Mouse (Mus musculus): ENCODE results near the gene Tex33. TPM values are rescaled to one million over a fixed set of nuclear protein-coding genes. Genes with fewer than 3 reads are reported as not detected.
A peak's percentile ranks its signal among the peaks of the same experiment; 100 is the strongest.

Gene Tex33
- polyA plus RNA-seq, 1 experiment = not detected

DNA sequence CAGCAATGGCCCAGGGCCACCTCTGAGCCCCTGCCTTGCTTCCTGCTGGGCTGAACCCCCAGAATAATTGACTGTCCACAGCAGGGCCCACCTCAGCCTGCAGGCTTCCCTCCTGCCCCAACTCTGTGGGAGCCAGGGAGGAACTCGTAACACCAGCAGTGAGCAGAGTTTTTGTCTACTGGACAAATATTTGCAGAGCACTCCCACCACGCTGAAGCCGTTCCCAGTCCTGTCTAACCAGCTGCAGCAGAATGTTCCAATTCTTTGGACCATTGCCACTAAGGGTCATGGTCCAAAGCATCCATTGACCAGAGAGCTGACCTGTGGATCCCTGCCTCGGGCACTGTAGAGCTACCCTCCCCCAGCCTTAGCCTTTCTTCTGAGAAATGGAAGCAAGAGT is 21.2 kb upstream of the Tex33 start:
- DNase-seq (ENCODE audit: low read depth in 1 of 2, low spot score in 2 of 2) = no peak
- H3K4me1 ChIP-seq (ENCODE audit: control insufficient read depth, insufficient read depth, insufficient read length) = no peaks in the 10 kb centered on the region
- no peaks in the 10 kb centered on the region for H3K36me3 ChIP-seq (ENCODE audit: control insufficient read depth, insufficient read depth, low read length)
- H3K27ac ChIP-seq (ENCODE audit: insufficient read depth, low read length) = no peak overlapping the region; the same call in 1 of the 2 replicates
- H3K27me3 ChIP-seq (ENCODE audit: control insufficient read depth, insufficient read depth, low read length) = no peaks in the 10 kb centered on the region
- 86% methylated on average over 4 of the region's 4 CpGs for WGBS
- TF ChIP-seq POLR2A (IDR thresholded peaks at IDR 0.05; ENCODE audit: low read depth, low read length) = no peak
- no peak overlapping the region for H3K4me3 ChIP-seq (ENCODE audit: extremely low read depth, insufficient read depth, insufficient read length)

DNA sequence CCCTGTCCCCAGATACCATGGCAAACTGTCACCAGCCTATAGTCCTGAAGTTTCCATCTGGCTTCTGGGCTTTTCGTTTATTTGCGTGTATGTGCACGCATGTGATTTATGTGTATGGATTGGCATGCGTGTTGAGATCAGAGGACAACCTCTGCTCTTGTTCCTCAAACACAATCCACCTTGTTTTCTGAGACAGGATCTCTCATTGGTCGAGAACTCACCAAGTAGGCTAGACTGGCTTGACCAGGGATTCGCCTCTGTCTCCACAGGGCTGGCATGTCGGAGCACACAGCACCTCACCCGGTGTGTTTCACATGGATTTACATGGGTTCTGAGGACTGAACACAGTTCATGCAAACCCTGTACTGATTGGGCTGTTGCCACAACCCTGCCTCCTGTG is 18.4 kb upstream of the Tex33 start:
- H3K27me3 ChIP-seq (ENCODE audit: control insufficient read depth, insufficient read depth, low read length) = no peaks in the 10 kb centered on the region
- H3K4me1 ChIP-seq (ENCODE audit: control insufficient read depth, insufficient read depth, insufficient read length) = no peaks in the 10 kb centered on the region
- no peak overlapping the region for H3K27ac ChIP-seq (ENCODE audit: insufficient read depth, low read length)
- H3K4me3 ChIP-seq (ENCODE audit: extremely low read depth, insufficient read depth, insufficient read length) = no peak overlapping the region
- no peaks in the 10 kb centered on the region for H3K36me3 ChIP-seq (ENCODE audit: control insufficient read depth, insufficient read depth, low read length)
- no peak for DNase-seq (ENCODE audit: low read depth in 1 of 2, low spot score in 2 of 2)
- 98% methylated on average over 8 of the region's 8 CpGs for WGBS
- TF ChIP-seq POLR2A (IDR thresholded peaks at IDR 0.05; ENCODE audit: low read depth, low read length) (no peak), CTCF (IDR thresholded peaks at IDR 0.05; ENCODE audit: extremely low read depth, insufficient read depth, insufficient read length, insufficient replicate concordance) (no peak)

DNA sequence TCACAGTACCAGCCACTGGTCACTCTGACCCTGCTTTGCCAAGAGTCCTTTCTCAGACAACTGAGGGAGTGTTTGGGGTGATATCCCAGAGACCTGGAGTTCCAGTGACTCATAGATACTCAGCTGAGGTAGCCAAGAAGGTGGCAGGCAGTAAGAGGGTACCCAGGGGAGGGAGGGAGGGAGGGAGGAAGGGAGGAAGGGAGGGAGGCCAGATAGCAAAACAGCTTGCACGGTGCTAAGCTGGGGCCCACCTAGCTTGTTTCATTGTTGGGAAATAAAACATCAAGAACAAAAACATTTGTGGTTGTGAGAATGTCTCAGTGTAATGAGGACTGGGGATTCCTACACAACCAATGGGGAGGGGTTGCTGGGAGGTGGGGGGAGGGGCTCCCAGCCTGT is 18.0 kb upstream of the Tex33 start:
- 74% methylated on average over 1 of the region's 1 CpGs for WGBS
- Histone ChIP-seq H3K36me3 (ENCODE audit: control insufficient read depth, insufficient read depth, low read length) (no peaks in the 10 kb centered on the region), H3K27me3 (ENCODE audit: control insufficient read depth, insufficient read depth, low read length) (no peaks in the 10 kb centered on the region), H3K27ac (ENCODE audit: insufficient read depth, low read length) (no peak overlapping the region), H3K4me3 (ENCODE audit: extremely low read depth, insufficient read depth, insufficient read length) (no peak overlapping the region), H3K4me1 (ENCODE audit: control insufficient read depth, insufficient read depth, insufficient read length) (no peaks in the 10 kb centered on the region)
- DNase-seq (ENCODE audit: low read depth in 1 of 2, low spot score in 2 of 2) = no peak
- TF ChIP-seq CTCF (IDR thresholded peaks at IDR 0.05; ENCODE audit: extremely low read depth, insufficient read depth, insufficient read length, insufficient replicate concordance) (no peak), POLR2A (IDR thresholded peaks at IDR 0.05; ENCODE audit: low read depth, low read length) (no peak)

DNA sequence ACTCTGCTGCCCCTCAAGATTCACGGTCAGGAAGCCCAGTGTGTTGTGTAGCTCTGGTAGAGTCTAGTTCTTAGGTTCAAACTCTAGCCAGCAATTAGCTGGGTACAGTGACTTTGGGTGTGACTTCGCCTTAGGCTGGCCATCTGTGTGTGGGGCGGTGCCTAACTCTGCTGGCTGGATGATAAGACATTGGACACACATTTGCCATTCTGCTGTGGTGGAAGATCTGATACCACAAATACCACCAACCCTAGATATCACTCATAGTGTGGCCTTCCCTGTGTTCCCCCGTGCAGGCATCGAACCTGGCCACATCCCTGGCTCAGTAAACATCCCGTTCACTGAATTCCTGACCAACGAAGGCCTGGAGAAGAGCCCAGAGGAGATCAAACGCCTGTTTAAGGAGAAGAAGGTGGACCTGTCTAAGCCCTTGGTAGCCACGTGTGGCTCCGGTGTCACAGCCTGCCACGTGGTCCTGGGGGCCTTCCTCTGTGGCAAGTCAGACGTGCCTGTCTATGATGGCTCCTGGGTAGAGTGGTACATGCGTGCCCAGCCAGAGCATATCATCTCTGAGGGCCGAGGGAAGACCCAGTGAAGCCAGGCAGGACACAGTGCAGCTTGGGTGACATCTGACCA is 17.5 kb upstream of the Tex33 start:
- Histone ChIP-seq H3K27ac (ENCODE audit: insufficient read depth, low read length) (no peak overlapping the region), H3K4me1 (ENCODE audit: control insufficient read depth, insufficient read depth, insufficient read length) (no peaks in the 10 kb centered on the region), H3K27me3 (ENCODE audit: control insufficient read depth, insufficient read depth, low read length) (no peaks in the 10 kb centered on the region), H3K36me3 (ENCODE audit: control insufficient read depth, insufficient read depth, low read length) (no peaks in the 10 kb centered on the region), H3K4me3 (ENCODE audit: extremely low read depth, insufficient read depth, insufficient read length) (no peak overlapping the region)
- DNase-seq (ENCODE audit: low read depth in 1 of 2, low spot score in 2 of 2) = no peak
- no peak for TF ChIP-seq CTCF (IDR thresholded peaks at IDR 0.05; ENCODE audit: extremely low read depth, insufficient read depth, insufficient read length, insufficient replicate concordance)
- no peak for TF ChIP-seq POLR2A (IDR thresholded peaks at IDR 0.05; ENCODE audit: low read depth, low read length)
- 84% methylated on average over 14 of the region's 14 CpGs for WGBS

DNA sequence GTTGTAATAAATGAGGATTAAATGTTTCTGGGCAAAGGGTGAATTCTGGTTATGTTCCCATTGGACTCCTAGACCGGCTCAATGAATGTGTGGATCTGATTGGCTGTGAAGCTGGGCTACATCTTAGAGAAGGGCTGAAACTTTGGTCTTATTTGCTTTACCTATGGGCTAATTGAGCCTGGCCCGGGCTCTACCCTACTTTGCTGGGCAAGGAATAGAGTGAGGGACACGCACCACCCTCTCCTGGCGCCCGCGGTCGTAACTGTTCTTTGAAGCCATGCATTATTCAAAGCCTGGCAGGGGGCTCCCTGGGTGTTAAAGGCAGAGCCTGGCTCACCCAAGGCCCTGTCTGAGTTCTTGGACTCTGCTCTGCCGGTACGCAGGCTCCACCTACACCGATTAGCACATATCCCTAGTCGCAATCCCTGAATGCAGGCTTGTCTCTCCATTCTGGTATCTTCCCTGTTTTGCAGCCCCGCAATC is 13.9 kb upstream of the Tex33 start:
- Histone ChIP-seq H3K4me3 (ENCODE audit: extremely low read depth, insufficient read depth, insufficient read length) (no peak overlapping the region), H3K36me3 (ENCODE audit: control insufficient read depth, insufficient read depth, low read length) (no peaks in the 10 kb centered on the region), H3K27ac (ENCODE audit: insufficient read depth, low read length) (no peak overlapping the region), H3K27me3 (ENCODE audit: control insufficient read depth, insufficient read depth, low read length) (no peaks in the 10 kb centered on the region), H3K4me1 (ENCODE audit: control insufficient read depth, insufficient read depth, insufficient read length) (peaks cover 6% of the 10 kb centered on the region; the same call in 1 of the 2 replicates)
- DNase-seq (ENCODE audit: low read depth in 1 of 2, low spot score in 2 of 2) = no peak
- TF ChIP-seq CTCF (IDR thresholded peaks at IDR 0.05; ENCODE audit: extremely low read depth, insufficient read depth, insufficient read length, insufficient replicate concordance) (no peak), POLR2A (IDR thresholded peaks at IDR 0.05; ENCODE audit: low read depth, low read length) (no peak)
- WGBS = 85% methylated on average over 12 of the region's 12 CpGs

DNA sequence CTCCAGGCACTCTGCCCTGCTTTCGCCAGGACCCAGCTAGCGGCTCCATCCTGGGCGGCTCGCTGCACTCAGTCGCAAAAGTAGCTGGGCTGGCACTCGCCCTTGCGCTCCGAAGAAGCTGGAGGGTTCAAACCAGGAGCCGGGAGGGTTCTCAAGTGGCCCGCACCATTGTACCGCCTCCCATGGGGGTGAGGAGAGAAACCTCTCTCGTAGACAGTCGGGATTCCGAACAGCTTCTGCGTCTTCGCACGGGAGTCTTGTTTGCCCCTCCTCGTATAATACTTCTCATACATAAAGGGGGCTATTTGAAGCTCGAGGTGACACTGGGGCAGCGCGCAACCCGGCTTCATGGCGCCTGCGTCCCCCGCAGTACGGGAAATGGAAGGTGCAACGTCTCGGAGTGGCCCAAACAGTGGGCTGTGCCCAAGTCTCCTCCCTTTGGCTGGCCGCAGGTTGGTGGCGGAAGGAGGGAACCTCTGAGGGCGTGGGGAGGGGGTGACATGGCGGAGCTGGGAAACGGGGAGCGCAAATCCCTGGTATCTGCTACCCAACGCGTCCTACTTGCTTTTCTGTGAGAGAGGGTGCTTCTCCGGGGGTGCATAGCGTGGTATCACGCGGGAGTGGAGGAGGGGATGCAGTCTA is 10.7 kb upstream of the Tex33 start, which contains the start of gene Mpst:
Gene Mpst (plus strand): TSS at position 124 of the 642 bp plus-strand sequence.
- Histone ChIP-seq H3K27me3 (ENCODE audit: control insufficient read depth, insufficient read depth, low read length) (no peaks in the 10 kb centered on the region), H3K4me1 (ENCODE audit: control insufficient read depth, insufficient read depth, insufficient read length) (peaks cover 6% of the 10 kb centered on the region; the same call in 1 of the 2 replicates), H3K27ac (ENCODE audit: insufficient read depth, low read length) (peak within 1 kb of the TSS; percentile 93), H3K36me3 (ENCODE audit: control insufficient read depth, insufficient read depth, low read length) (no peaks in the 10 kb centered on the region), H3K4me3 (ENCODE audit: extremely low read depth, insufficient read depth, insufficient read length) (peak within 1 kb of the TSS; percentile 92)
- DNase-seq (ENCODE audit: low read depth in 1 of 2, low spot score in 2 of 2) = peak; percentile 67 to 84
- under 1% methylated on average over 40 of the region's 40 CpGs for whole genome bisulfite sequencing
- peak; percentile 60 for TF ChIP-seq POLR2A (IDR thresholded peaks at IDR 0.05; ENCODE audit: low read depth, low read length)
- TF ChIP-seq CTCF (IDR thresholded peaks at IDR 0.05; ENCODE audit: extremely low read depth, insufficient read depth, insufficient read length, insufficient replicate concordance) = no peak

All from spleen, adult 2 months (tissue).